Mouse (Mus musculus) spleen, adult 2 months (tissue): ENCODE results near the gene Gm42878. TPM values are rescaled to one million over a fixed set of nuclear protein-coding genes. Genes with fewer than 3 reads are reported as not detected.

ENCODE experiments used
- DNase-seq, 2 experiments: peaks; one replicate each; pipeline versions ENCODE4 v3.0.0 to v3.0.0-alpha.2; 2012 to 2021; ENCODE audit warnings: low spot score in 2 of 2, low read depth in 1 of 2
- H3K27ac ChIP-seq: fragments of 200-500 bp; 2 replicates; pipeline ENCODE4 v1.5.1; 2012; ENCODE audit warnings: low read length, inconsistent platforms; ENCODE audit not compliant: insufficient read depth
- H3K27me3 ChIP-seq: fragments of 200-500 bp; 2 replicates; pipeline ENCODE4 v1.6.1; 2012; ENCODE audit warnings: mild to moderate bottlenecking, moderate library complexity, low read length, inconsistent platforms; ENCODE audit not compliant: control insufficient read depth, insufficient read depth
- H3K36me3 ChIP-seq: fragments of 200-500 bp; 2 replicates; pipeline ENCODE4 v1.6.1; 2012; ENCODE audit warnings: mild to moderate bottlenecking, low read length, inconsistent platforms; ENCODE audit not compliant: control insufficient read depth, insufficient read depth
- H3K4me1 ChIP-seq: fragments of 200-500 bp; 2 replicates; pipeline ENCODE4 v1.6.1; 2011; ENCODE audit warnings: inconsistent platforms; ENCODE audit not compliant: control insufficient read depth, insufficient read depth, insufficient read length
- H3K4me3 ChIP-seq: fragments of 200-500 bp; 2 replicates; pipeline ENCODE4 v1.5.1; 2011; ENCODE audit warnings: mild to moderate bottlenecking, inconsistent platforms; ENCODE audit not compliant: insufficient read depth, insufficient read length; ENCODE audit errors: extremely low read depth
- CTCF ChIP-seq: fragments of 200-500 bp; IDR thresholded peaks from 2 replicates; pipeline ENCODE4 v1.5.1; 2011; ENCODE audit warnings: mild to moderate bottlenecking, inconsistent platforms; ENCODE audit not compliant: insufficient read depth, insufficient read length, insufficient replicate concordance; ENCODE audit errors: extremely low read depth
- POLR2A ChIP-seq: fragments of 200-500 bp; IDR thresholded peaks from 2 replicates; pipeline ENCODE4 v1.6.1; 2011; ENCODE audit warnings: low read depth, low read length, inconsistent platforms
- WGBS: fragments of 180-500 bp; shearing (Covaris S2); methylation state at CpG from one replicate; pipeline ENCODE4 v1.1.7; 2018; 5-methylcytosine and 5-hydroxymethylcytosine counted together
- polyA plus RNA-seq: library from polyadenylated mRNA; depleted of rRNA; stranded (reverse); fragments of >200 nt; gene quantifications from 2 replicates; pipeline ENCODE4 v1.2.3, GENCODE M21; 2012; rRNA removed

Gene Gm42878
- polyA plus RNA-seq, 1 experiment = not detected

DNA sequence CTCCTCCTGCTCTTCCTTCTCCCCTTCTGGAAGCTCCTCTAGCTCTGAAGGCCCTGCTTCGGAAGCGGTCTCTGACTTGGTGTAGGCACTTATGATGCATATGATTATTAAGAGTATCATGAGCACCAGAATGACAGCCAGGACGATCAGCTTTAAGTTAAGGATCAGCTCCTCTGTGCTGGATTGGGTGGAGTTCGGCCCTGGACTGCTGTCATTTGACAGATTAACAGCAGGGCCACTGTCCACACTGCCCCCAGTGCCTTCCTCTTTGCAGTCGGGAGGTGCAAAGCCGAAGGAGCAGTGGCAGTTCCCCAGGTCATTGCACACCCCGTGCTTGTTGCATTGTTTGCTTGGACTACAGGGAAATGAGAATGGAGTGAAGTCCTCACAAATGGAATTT is 44.6 kb downstream of the Gm42878 start:
- Histone ChIP-seq H3K4me1 (no peaks in the 10 kb centered on the region), H3K27ac (no peak overlapping the region), H3K27me3 (no peaks in the 10 kb centered on the region), H3K36me3 (no peaks in the 10 kb centered on the region), H3K4me3 (no peak overlapping the region)
- 39% methylated on average over 7 of the region's 7 CpGs for WGBS
- TF ChIP-seq CTCF = no peak
- no peak for TF ChIP-seq POLR2A
- DNase-seq = no peak

- 72% methylated on average over 8 of the region's 8 CpGs for WGBS
- H3K27ac ChIP-seq = no peak overlapping the region
- H3K4me1 ChIP-seq = no peaks in the 10 kb centered on the region
- DNase-seq = no peak
- H3K27me3 ChIP-seq = no peaks in the 10 kb centered on the region
- TF ChIP-seq POLR2A = no peak
- no peak for TF ChIP-seq CTCF
- no peak overlapping the region for H3K4me3 ChIP-seq
- H3K36me3 ChIP-seq = no peaks in the 10 kb centered on the region
Observed at GRCm38 (mm10) chr5:121493305-121493704, 52.0 kb downstream of the Gm42878 start.

- H3K27me3 ChIP-seq = no peaks in the 10 kb centered on the region
- TF ChIP-seq POLR2A = no peak
- TF ChIP-seq CTCF = no peak
- no peak overlapping the region for H3K4me3 ChIP-seq
- no peak overlapping the region for H3K27ac ChIP-seq
- no peaks in the 10 kb centered on the region for H3K4me1 ChIP-seq
- no peaks in the 10 kb centered on the region for H3K36me3 ChIP-seq
- 81% methylated on average over 5 of the region's 5 CpGs for WGBS
- no peak for DNase-seq
Observed at GRCm38 (mm10) chr5:121484801-121485200, 60.5 kb downstream of the Gm42878 start.

- no peaks in the 10 kb centered on the region for H3K36me3 ChIP-seq
- H3K4me3 ChIP-seq = no peak overlapping the region
- no peak overlapping the region for H3K27ac ChIP-seq
- TF ChIP-seq CTCF (no peak), POLR2A (no peak)
- WGBS = 32% methylated on average over 3 of the region's 3 CpGs
- H3K27me3 ChIP-seq = no peaks in the 10 kb centered on the region
- DNase-seq = peak; percentile 25 to 41
- no peaks in the 10 kb centered on the region for H3K4me1 ChIP-seq
Observed at GRCm38 (mm10) chr5:121477680-121478079, 67.6 kb downstream of the Gm42878 start.

GRCm38 (mm10) chr5:121476040-121476439 is 69.2 kb downstream of the Gm42878 start:
- H3K4me3 ChIP-seq = no peak overlapping the region
- no peak for DNase-seq
- no peak overlapping the region for H3K27ac ChIP-seq
- no peaks in the 10 kb centered on the region for H3K4me1 ChIP-seq
- H3K27me3 ChIP-seq = no peaks in the 10 kb centered on the region
- TF ChIP-seq POLR2A (no peak), CTCF (no peak)
- no peaks in the 10 kb centered on the region for H3K36me3 ChIP-seq
- 80% methylated on average over 1 of the region's 1 CpGs for WGBS

DNA sequence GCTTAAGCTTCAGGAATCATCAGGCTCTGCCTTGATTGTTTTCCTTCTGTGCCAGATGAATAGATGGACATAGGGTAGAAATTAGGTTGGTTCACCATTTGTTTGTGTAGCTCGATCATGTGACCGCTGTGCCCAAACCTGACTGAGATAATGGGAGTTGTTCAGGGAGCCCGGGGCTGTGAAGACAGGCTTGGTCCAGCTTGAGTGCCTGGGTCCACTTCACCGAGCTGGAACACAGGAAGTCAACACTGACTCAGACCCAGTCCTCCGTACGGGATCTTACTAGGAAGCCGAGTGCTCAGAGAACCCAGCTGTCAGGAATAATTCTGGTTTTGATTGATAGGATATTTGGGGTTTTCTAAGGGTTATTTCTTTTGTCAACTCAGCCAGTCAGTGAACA is 70.7 kb downstream of the Gm42878 start:
- H3K27ac ChIP-seq = no peak overlapping the region
- H3K36me3 ChIP-seq = no peaks in the 10 kb centered on the region
- no peaks in the 10 kb centered on the region for H3K4me1 ChIP-seq
- no peak for DNase-seq
- no peaks in the 10 kb centered on the region for H3K27me3 ChIP-seq
- 86% methylated on average over 7 of the region's 7 CpGs for WGBS
- no peak for TF ChIP-seq CTCF
- TF ChIP-seq POLR2A = no peak
- H3K4me3 ChIP-seq = no peak overlapping the region

- WGBS = 86% methylated on average over 2 of the region's 2 CpGs
Observed at GRCm38 (mm10) chr5:121472411-121472810, 72.9 kb downstream of the Gm42878 start.

GRCm38 (mm10) chr5:121469566-121469965 is 75.7 kb downstream of the Gm42878 start:
- H3K4me3 ChIP-seq = no peak overlapping the region
- no peak overlapping the region for H3K27ac ChIP-seq
- H3K36me3 ChIP-seq = no peaks in the 10 kb centered on the region
- H3K4me1 ChIP-seq = no peaks in the 10 kb centered on the region
- H3K27me3 ChIP-seq = no peaks in the 10 kb centered on the region
- no peak for DNase-seq
- 57% methylated on average over 3 of the region's 3 CpGs for WGBS
- TF ChIP-seq POLR2A (no peak), CTCF (no peak)

More at GRCm38 (mm10) chr5:121472411-121472810, 72.9 kb downstream of the Gm42878 start:
- Histone ChIP-seq H3K27ac (no peak overlapping the region), H3K27me3 (no peaks in the 10 kb centered on the region), H3K4me3 (no peak overlapping the region), H3K4me1 (no peaks in the 10 kb centered on the region), H3K36me3 (no peaks in the 10 kb centered on the region)
- TF ChIP-seq CTCF (no peak), POLR2A (no peak)
- DNase-seq = no peak

Other genes with a start within 250 kb of the Gm42878 start
- 75.4 and 82.2 TPM in 2 replicates for gene Trafd1, start 159.8 kb downstream of the Gm42878 start, polyA plus RNA-seq
- 7.5 TPM in 2 replicates for gene Naa25, start 147.5 kb downstream of the Gm42878 start, polyA plus RNA-seq
- gene Tmem116, start 93.6 kb downstream of the Gm42878 start, polyA plus RNA-seq = 1.3 and 2.3 TPM in 2 replicates
- 47.5 and 52.0 TPM in 2 replicates for gene Erp29, start 93.0 kb downstream of the Gm42878 start, polyA plus RNA-seq
- gene Adam1b, start 42.0 kb downstream of the Gm42878 start, polyA plus RNA-seq = 0.02 TPM in 1 of 2 replicates, not detected in the other
- gene Adam1a, start within 50 bp of the Gm42878 start, polyA plus RNA-seq = 2.1 and 2.8 TPM in 2 replicates
- gene Mapkapk5, start 423 bp upstream of the Gm42878 start, polyA plus RNA-seq = 17.9 and 18.9 TPM in 2 replicates
- 384 and 386 TPM in 2 replicates for gene Aldh2, start 48.3 kb upstream of the Gm42878 start, polyA plus RNA-seq
- gene Acad12, start 73.5 kb upstream of the Gm42878 start, polyA plus RNA-seq = 3.9 and 5.5 TPM in 2 replicates
- gene Acad10, start 115.0 kb upstream of the Gm42878 start, polyA plus RNA-seq = 3.9 and 4.4 TPM in 2 replicates
- gene Brap, start 115.1 kb upstream of the Gm42878 start, polyA plus RNA-seq = 17.9 and 22.5 TPM in 2 replicates
- gene Atxn2, start 165.9 kb upstream of the Gm42878 start, polyA plus RNA-seq = 70.0 and 71.9 TPM in 2 replicates